Mouse (Mus musculus): ENCODE measurements around the gene Enpp5.

The Enpp5 gene

DNA sequence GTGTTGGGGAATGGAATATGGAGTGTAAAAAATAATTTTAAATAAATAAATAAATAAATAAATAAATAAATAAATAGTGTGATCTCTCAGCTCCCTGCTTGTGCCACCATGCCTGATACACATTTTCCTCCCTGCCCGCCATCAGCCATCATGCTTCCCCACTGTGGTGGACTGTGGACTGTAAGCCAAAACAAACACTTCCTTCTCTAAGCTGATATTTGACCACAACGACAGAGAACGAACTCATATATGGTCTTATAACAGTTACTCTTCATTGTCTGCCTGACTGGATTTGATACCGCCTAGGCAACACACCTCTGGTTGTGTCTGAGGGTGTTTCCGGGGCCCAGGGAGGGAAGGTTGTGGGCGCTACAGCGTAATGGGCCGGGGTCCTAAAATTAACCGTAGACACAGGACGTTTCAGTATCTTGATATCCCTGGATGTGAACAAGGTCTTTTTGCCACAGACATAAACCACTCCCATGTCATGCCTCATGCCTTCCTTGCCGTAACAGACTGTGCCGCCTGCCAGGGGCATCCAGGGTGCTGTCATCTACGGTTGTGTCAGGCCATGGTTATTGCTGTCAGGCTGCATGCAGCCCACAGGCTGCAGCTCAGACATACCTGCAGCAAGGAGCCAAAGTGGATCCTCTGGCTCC, 50.6 kb downstream of the Enpp5 start:
- Histone ChIP-seq H3K36me3 (ENCODE audit: insufficient read depth, low read length) (no peaks in the 10 kb centered on the region), H3K9me3 (ENCODE audit: low read length) (peaks cover 6% of the 10 kb centered on the region), H3K4me1 (replicated peaks; ENCODE audit: low read depth, low read length) (no peaks in the 10 kb centered on the region), H3K27me3 (ENCODE audit: insufficient read depth, low read length) (no peaks in the 10 kb centered on the region), H3K4me3 (replicated peaks; ENCODE audit: low read length) (no peak overlapping the region)
- no peak for TF ChIP-seq NANOG (IDR thresholded peaks at IDR 0.05; ENCODE audit: borderline replicate concordance, low read length)
- no peak for TF ChIP-seq POU5F1 (IDR thresholded peaks at IDR 0.05; ENCODE audit: borderline replicate concordance, low read length)
- TF ChIP-seq CTCF (conservative IDR thresholded peaks at IDR 0.05; ENCODE audit: low read length) = no peak

DNA sequence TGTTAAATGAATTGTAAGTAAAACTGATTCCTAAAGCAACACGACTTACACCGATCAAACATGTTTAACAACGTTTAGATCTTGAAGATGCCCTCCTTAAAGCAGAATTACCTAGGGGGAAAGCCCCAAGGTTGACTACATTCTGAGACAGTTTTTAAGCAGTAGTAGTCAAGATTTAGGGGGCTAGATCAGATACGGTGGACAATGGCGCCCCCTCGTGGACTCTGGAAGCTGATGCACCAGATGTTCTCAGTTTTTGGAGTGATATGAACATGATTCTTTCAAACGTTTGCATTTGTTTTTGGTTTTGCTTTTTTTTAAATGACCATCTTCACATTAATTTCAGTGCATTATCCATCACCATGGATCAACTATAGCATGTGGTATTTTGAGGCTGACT, 51.8 kb downstream of the Enpp5 start:
- TF ChIP-seq CTCF (conservative IDR thresholded peaks at IDR 0.05; ENCODE audit: low read length) = peak; percentile 62
- no peak for TF ChIP-seq POU5F1 (IDR thresholded peaks at IDR 0.05; ENCODE audit: borderline replicate concordance, low read length)
- no peak overlapping the region for H3K4me3 ChIP-seq (replicated peaks; ENCODE audit: low read length)

GRCm38 (mm10) chr17:44134106-44134505, 55.5 kb downstream of the Enpp5 start:
- 0 out of 2 replicates have a peak, but pooled peaks cover 4% of the 10 kb centered on the region for H3K27me3 ChIP-seq (ENCODE audit: insufficient read depth, low read length)
- H3K36me3 ChIP-seq (ENCODE audit: insufficient read depth, low read length) = no peaks in the 10 kb centered on the region
- no peak overlapping the region for H3K4me3 ChIP-seq (replicated peaks; ENCODE audit: low read length)
- H3K4me1 ChIP-seq (replicated peaks; ENCODE audit: low read depth, low read length) = no peaks in the 10 kb centered on the region
- no peaks in the 10 kb centered on the region for H3K9me3 ChIP-seq (ENCODE audit: low read length)
- TF ChIP-seq NANOG (IDR thresholded peaks at IDR 0.05; ENCODE audit: borderline replicate concordance, low read length) (no peak), CTCF (conservative IDR thresholded peaks at IDR 0.05; ENCODE audit: low read length) (no peak), POU5F1 (IDR thresholded peaks at IDR 0.05; ENCODE audit: borderline replicate concordance, low read length) (no peak)

More for the DNA sequence above, 51.8 kb downstream of the Enpp5 start:
- no peaks in the 10 kb centered on the region for H3K36me3 ChIP-seq (ENCODE audit: insufficient read depth, low read length)
- peaks cover 6% of the 10 kb centered on the region for H3K9me3 ChIP-seq (ENCODE audit: low read length)
- 0 out of 2 replicates have a peak, but pooled peaks cover 4% of the 10 kb centered on the region for H3K27me3 ChIP-seq (ENCODE audit: insufficient read depth, low read length)
- no peaks in the 10 kb centered on the region for H3K4me1 ChIP-seq (replicated peaks; ENCODE audit: low read depth, low read length)

- Histone ChIP-seq H3K4me3 (replicated peaks; ENCODE audit: low read length) (no peak overlapping the region), H3K9me3 (ENCODE audit: low read length) (no peaks in the 10 kb centered on the region), H3K36me3 (ENCODE audit: insufficient read depth, low read length) (no peaks in the 10 kb centered on the region), H3K4me1 (replicated peaks; ENCODE audit: low read depth, low read length) (no peaks in the 10 kb centered on the region), H3K27me3 (ENCODE audit: insufficient read depth, low read length) (0 out of 2 replicates have a peak, but pooled peaks cover 4% of the 10 kb centered on the region)
- TF ChIP-seq NANOG (IDR thresholded peaks at IDR 0.05; ENCODE audit: borderline replicate concordance, low read length) (no peak), CTCF (conservative IDR thresholded peaks at IDR 0.05; ENCODE audit: low read length) (no peak), POU5F1 (IDR thresholded peaks at IDR 0.05; ENCODE audit: borderline replicate concordance, low read length) (no peak)
Measured at GRCm38 (mm10) chr17:44134545-44134944, 55.9 kb downstream of the Enpp5 start.

- Histone ChIP-seq H3K9me3 (ENCODE audit: low read length) (no peaks in the 10 kb centered on the region), H3K27me3 (ENCODE audit: insufficient read depth, low read length) (0 out of 2 replicates have a peak, but pooled peaks cover 4% of the 10 kb centered on the region), H3K4me3 (replicated peaks; ENCODE audit: low read length) (no peak overlapping the region), H3K36me3 (ENCODE audit: insufficient read depth, low read length) (no peaks in the 10 kb centered on the region), H3K4me1 (replicated peaks; ENCODE audit: low read depth, low read length) (no peaks in the 10 kb centered on the region)
- no peak for TF ChIP-seq NANOG (IDR thresholded peaks at IDR 0.05; ENCODE audit: borderline replicate concordance, low read length)
- TF ChIP-seq POU5F1 (IDR thresholded peaks at IDR 0.05; ENCODE audit: borderline replicate concordance, low read length) = no peak
- no peak for TF ChIP-seq CTCF (conservative IDR thresholded peaks at IDR 0.05; ENCODE audit: low read length)
Measured at GRCm38 (mm10) chr17:44136018-44136417, 57.4 kb downstream of the Enpp5 start.
